Mouse (Mus musculus): Measurements from ENCODE around the gene Fbxw11.
"Not testable (repeated sequence)": the region's sequence is repeated elsewhere in the genome, so short reads cannot be mapped to it uniquely, and the experiment has no call there.

Gene Fbxw11

GRCm38 (mm10) chr11:32707481-32707880 is 65.0 kb downstream of the Fbxw11 start:
- no peak for DNase-seq (ENCODE audit: low spot score in 2 of 2)

- no peak for DNase-seq (ENCODE audit: low spot score in 2 of 2)
Observed at GRCm38 (mm10) chr11:32708739-32709501, 66.4 kb downstream of the Fbxw11 start.

GRCm38 (mm10) chr11:32709563-32709962 is 67.0 kb downstream of the Fbxw11 start:
- DNase-seq (ENCODE audit: low spot score in 2 of 2): no peak

- no peak for DNase-seq (ENCODE audit: low spot score in 2 of 2)
Observed at GRCm38 (mm10) chr11:32714230-32714629, 71.7 kb downstream of the Fbxw11 start.

GRCm38 (mm10) chr11:32714896-32715295 is 72.4 kb downstream of the Fbxw11 start:
- DNase-seq (ENCODE audit: low spot score in 2 of 2): no peak

- DNase-seq (ENCODE audit: low spot score in 2 of 2): no peak
Observed at GRCm38 (mm10) chr11:32715495-32715894, 73.0 kb downstream of the Fbxw11 start.

GRCm38 (mm10) chr11:32715970-32716369 is 73.4 kb downstream of the Fbxw11 start:
- DNase-seq (ENCODE audit: low spot score in 2 of 2): no peak

GRCm38 (mm10) chr11:32716876-32717275 is 74.4 kb downstream of the Fbxw11 start:
- DNase-seq (ENCODE audit: low spot score in 2 of 2): no peak

- not testable (repeated sequence) for DNase-seq (ENCODE audit: low spot score in 2 of 2)
Observed at GRCm38 (mm10) chr11:32717711-32718110, 75.2 kb downstream of the Fbxw11 start.

- no peak for DNase-seq (ENCODE audit: low spot score in 2 of 2)
Observed at GRCm38 (mm10) chr11:32718371-32718770, 75.8 kb downstream of the Fbxw11 start.

- no peak for DNase-seq (ENCODE audit: low spot score in 2 of 2)
Observed at GRCm38 (mm10) chr11:32718979-32719378, 76.5 kb downstream of the Fbxw11 start.

- no peak for DNase-seq (ENCODE audit: low spot score in 2 of 2)
Observed at GRCm38 (mm10) chr11:32722653-32723052, 80.1 kb downstream of the Fbxw11 start.

- no peak for DNase-seq (ENCODE audit: low spot score in 2 of 2)
Observed at GRCm38 (mm10) chr11:32723287-32723686, 80.8 kb downstream of the Fbxw11 start.

- no peak for DNase-seq (ENCODE audit: low spot score in 2 of 2)
Observed at GRCm38 (mm10) chr11:32725171-32725570, 82.6 kb downstream of the Fbxw11 start.

GRCm38 (mm10) chr11:32732467-32732866 is 89.9 kb downstream of the Fbxw11 start:
- DNase-seq (ENCODE audit: low spot score in 2 of 2): no peak

- no peak for DNase-seq (ENCODE audit: low spot score in 2 of 2)
Observed at GRCm38 (mm10) chr11:32733195-32733594, 90.7 kb downstream of the Fbxw11 start.

GRCm38 (mm10) chr11:32736371-32736770 is 93.8 kb downstream of the Fbxw11 start:
- no peak for DNase-seq (ENCODE audit: low spot score in 2 of 2)

- no peak for DNase-seq (ENCODE audit: low spot score in 2 of 2)
Observed at GRCm38 (mm10) chr11:32737729-32738128, 95.2 kb downstream of the Fbxw11 start.

GRCm38 (mm10) chr11:32743891-32744290 is 101.4 kb downstream of the Fbxw11 start:
- DNase-seq (ENCODE audit: low spot score in 2 of 2): no peak

GRCm38 (mm10) chr11:32744463-32744862 is 101.9 kb downstream of the Fbxw11 start:
- DNase-seq (ENCODE audit: low spot score in 2 of 2): no peak

GRCm38 (mm10) chr11:32745466-32745865 is 102.9 kb downstream of the Fbxw11 start:
- DNase-seq (ENCODE audit: low spot score in 2 of 2): no peak

GRCm38 (mm10) chr11:32746036-32746435 is 103.5 kb downstream of the Fbxw11 start:
- DNase-seq (ENCODE audit: low spot score in 2 of 2): no peak

- DNase-seq (ENCODE audit: low spot score in 2 of 2): no peak
Observed at GRCm38 (mm10) chr11:32746475-32746874, 104.0 kb downstream of the Fbxw11 start.

- DNase-seq (ENCODE audit: low spot score in 2 of 2): no peak
Observed at GRCm38 (mm10) chr11:32748800-32749199, 106.3 kb downstream of the Fbxw11 start.
